Mouse (Mus musculus) 3134 (cell line): ENCODE measurements around the gene Bphl.

Experiments used
- DNase-seq: peaks from one replicate; pipeline ENCODE4 v3.0.0-alpha.2; 2011; ENCODE audit warnings: low spot score; ENCODE audit not compliant: insufficient read length; ENCODE audit errors: extremely low read depth

Bphl gene

GRCm38 (mm10) chr13:34116508-34116907 is 79.1 kb downstream of the Bphl start:
- no peak for DNase-seq

DNA sequence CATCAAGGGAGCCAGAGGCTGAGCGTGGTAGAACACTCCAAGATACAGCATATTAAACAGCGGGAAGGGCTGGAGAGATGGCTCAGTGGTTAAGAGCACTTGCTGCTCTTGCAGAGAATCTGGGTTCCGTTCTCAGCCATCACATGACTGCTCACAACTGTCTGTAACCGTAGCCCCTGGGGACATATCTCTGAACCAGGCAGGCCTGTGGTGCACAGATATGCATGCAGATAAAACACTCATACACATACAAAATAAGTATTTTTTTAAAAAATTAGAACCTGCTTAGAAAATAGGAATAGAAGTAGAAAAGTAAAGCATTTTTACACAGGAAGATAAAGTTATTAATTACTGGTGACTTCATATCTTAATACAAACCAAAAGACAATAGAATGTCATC is 81.4 kb downstream of the Bphl start:
- DNase-seq: no peak

GRCm38 (mm10) chr13:34119406-34119805 is 82.0 kb downstream of the Bphl start:
- DNase-seq: no peak

- no peak for DNase-seq
These were observed 83.1 kb downstream of the Bphl start for GRCm38 (mm10) chr13:34120536-34120935.
